Mouse (Mus musculus) heart, postnatal 0 days (tissue): ENCODE measurements at regions not wholly inside any gene's neighbourhood (a gene's known extent, or its start where the extent isn't known, plus 50 kb on each side); places are given as distances from the start of the nearest gene placed in this dataset.

Experiments used
- CTCF ChIP-seq: IDR thresholded peaks from 2 replicates; pipeline ENCODE4 v1.5.1; 2016; ENCODE audit warnings: antibody characterized with exemption, control low read depth, low read depth
- EP300 ChIP-seq: IDR thresholded peaks from 2 replicates; pipeline ENCODE4 v1.6.1; 2016; ENCODE audit warnings: antibody characterized with exemption, low read depth

DNA sequence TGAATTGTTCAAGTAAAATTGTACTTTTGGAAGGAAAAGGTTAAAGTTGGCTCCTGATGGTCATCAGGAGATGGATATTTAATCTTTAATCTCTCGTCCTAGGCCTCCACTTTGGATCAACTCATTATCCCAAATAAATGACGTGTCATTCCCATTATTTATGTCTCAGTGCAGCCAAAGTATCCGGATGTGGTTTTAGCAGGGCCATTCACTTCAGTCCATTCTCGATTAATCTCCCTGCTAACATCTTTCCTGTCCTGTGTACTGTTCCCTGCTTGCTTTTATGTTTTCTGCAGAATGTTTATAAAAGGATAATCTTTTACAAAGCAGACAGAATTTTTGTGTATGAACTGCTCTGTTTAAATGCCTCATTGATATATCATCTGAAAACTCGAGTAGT lies 60.4 kb upstream of the Prox1 start:
- TF ChIP-seq CTCF, result no peak
- TF ChIP-seq EP300, result no peak
